Mouse (Mus musculus) hindbrain, embryonic 15.5 days (tissue): Measurements from ENCODE around the gene Rpsa. TPM values are rescaled to one million over a fixed set of nuclear protein-coding genes. Genes with fewer than 3 reads are reported as not detected.

Experiments
- ATAC-seq: fragments of 200-750 bp; cut with Nextera tagmentation; 2 replicates; pipeline ENCODE4 v1.8.0; 2017; ENCODE audit warnings: low read depth, moderate number of reproducible peaks, moderate TSS enrichment; ENCODE audit not compliant: low FRiP score
- H3K27ac ChIP-seq: fragments of 300-500 bp; sonication (generic); replicated peaks from 2 replicates; pipeline ENCODE4 v1.5.1; 2015; ENCODE audit warnings: mild to moderate bottlenecking, inconsistent platforms
- H3K27me3 ChIP-seq: fragments of 300-500 bp; sonication (generic); 2 replicates; pipeline ENCODE4 v1.6.1; 2015; ENCODE audit warnings: control low read depth, inconsistent platforms
- H3K36me3 ChIP-seq: fragments of 300-500 bp; sonication (generic); 2 replicates; pipeline ENCODE4 v1.6.1; 2015; ENCODE audit warnings: control low read depth, inconsistent platforms
- H3K4me1 ChIP-seq: fragments of 300-500 bp; sonication (generic); replicated peaks from 2 replicates; pipeline ENCODE4 v1.6.1; 2015; ENCODE audit warnings: control low read depth, inconsistent platforms
- H3K4me2 ChIP-seq: fragments of 300-500 bp; sonication (generic); 2 replicates; pipeline ENCODE4 v1.6.1; 2015; ENCODE audit warnings: moderate library complexity, mild to moderate bottlenecking, inconsistent platforms
- H3K4me3 ChIP-seq: fragments of 300-500 bp; sonication (generic); 2 replicates; pipeline ENCODE4 v1.5.1; 2015; ENCODE audit warnings: mild to moderate bottlenecking, inconsistent platforms
- H3K9ac ChIP-seq: fragments of 300-500 bp; sonication (generic); 2 replicates; pipeline ENCODE4 v1.6.1; 2015; ENCODE audit warnings: inconsistent platforms
- H3K9me3 ChIP-seq: fragments of 300-500 bp; sonication (generic); 2 replicates; pipeline ENCODE4 v1.6.1; 2016; ENCODE audit warnings: control low read depth, inconsistent platforms
- WGBS: fragments of 180-500 bp; shearing (Covaris S2); methylation state at CpG from one replicate; pipeline ENCODE4 v1.1.7; 2015; 5-methylcytosine and 5-hydroxymethylcytosine counted together
- polyA plus RNA-seq: library from polyadenylated mRNA; unstranded; fragments of >200 nt; fragmentation: Nextera tagmentation; extraction: Ambion mirVana; gene quantifications from 2 replicates; pipeline ENCODE4 v1.2.1, GENCODE M21; 2015

The Rpsa gene
- polyA plus RNA-seq, 1 experiment from 2014 or later: 927 TPM

GRCm38 (mm10) chr9:120140652-120141051, 13.2 kb downstream of the Rpsa start:
- Histone ChIP-seq H3K36me3 (no peaks in the 10 kb centered on the region), H3K9me3 (no peaks in the 10 kb centered on the region), H3K9ac (no peak overlapping the region), H3K4me3 (no peak overlapping the region), H3K4me1 (no peaks in the 10 kb centered on the region), H3K27me3 (no peaks in the 10 kb centered on the region; the same call in 1 of the 2 replicates), H3K4me2 (no peak overlapping the region), H3K27ac (no peak overlapping the region)
- WGBS: 6% methylated on average over 4 of the region's 4 CpGs
- peak; percentile 84 for ATAC-seq

- no peak for ATAC-seq
- WGBS: 86% methylated on average over 13 of the region's 13 CpGs
- Histone ChIP-seq H3K9ac (no peak overlapping the region), H3K4me1 (no peaks in the 10 kb centered on the region), H3K9me3 (no peaks in the 10 kb centered on the region), H3K36me3 (no peaks in the 10 kb centered on the region), H3K4me2 (no peak overlapping the region), H3K27me3 (no peaks in the 10 kb centered on the region; the same call in 1 of the 2 replicates), H3K27ac (no peak overlapping the region), H3K4me3 (no peak overlapping the region)
Measured at GRCm38 (mm10) chr9:120144474-120144873, 17.0 kb downstream of the Rpsa start.

GRCm38 (mm10) chr9:120149222-120149828, 21.8 kb downstream of the Rpsa start, which contains the start of gene Mobp:
Gene Mobp (plus strand): TSS chr9:120149707.
- WGBS: 25% methylated on average over 11 of the region's 11 CpGs
- Histone ChIP-seq H3K27me3 (no peaks in the 10 kb centered on the region), H3K9ac (no peak within 1 kb of the TSS), H3K4me1 (no peaks in the 10 kb centered on the region), H3K9me3 (no peaks in the 10 kb centered on the region), H3K4me2 (no peak within 1 kb of the TSS), H3K27ac (no peak within 1 kb of the TSS), H3K36me3 (no peaks in the 10 kb centered on the region), H3K4me3 (no peak within 1 kb of the TSS)
- no peak for ATAC-seq

DNA sequence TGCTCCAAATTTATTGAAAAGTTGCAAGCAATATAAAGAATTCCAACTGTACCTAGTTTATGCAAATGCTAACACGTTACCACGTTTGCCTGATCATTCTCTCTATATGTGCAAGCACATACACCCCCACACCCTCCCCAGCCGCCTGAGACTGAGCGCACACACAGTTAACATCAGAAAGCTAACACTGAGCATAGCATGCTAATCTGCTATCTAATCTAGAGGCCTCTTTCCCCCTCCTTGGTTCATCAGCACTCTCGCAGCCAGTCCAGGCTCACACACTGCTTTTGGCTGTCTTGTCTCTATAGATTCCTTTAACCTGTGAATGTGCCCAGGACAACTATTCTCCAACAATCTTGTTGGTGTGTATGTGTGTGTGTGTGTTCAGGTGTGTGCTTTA, 23.7 kb downstream of the Rpsa start:
- Histone ChIP-seq H3K4me3 (no peak overlapping the region), H3K27me3 (no peaks in the 10 kb centered on the region), H3K9me3 (no peaks in the 10 kb centered on the region), H3K4me1 (no peaks in the 10 kb centered on the region), H3K9ac (no peak overlapping the region), H3K36me3 (no peaks in the 10 kb centered on the region), H3K27ac (no peak overlapping the region), H3K4me2 (no peak overlapping the region)
- no peak for ATAC-seq
- 76% methylated on average over 5 of the region's 5 CpGs for WGBS

GRCm38 (mm10) chr9:120151906-120152399, 24.5 kb downstream of the Rpsa start:
- Histone ChIP-seq H3K4me3 (no peak overlapping the region), H3K27ac (no peak overlapping the region), H3K4me2 (no peak overlapping the region), H3K36me3 (no peaks in the 10 kb centered on the region), H3K27me3 (no peaks in the 10 kb centered on the region), H3K9me3 (no peaks in the 10 kb centered on the region), H3K4me1 (no peaks in the 10 kb centered on the region), H3K9ac (no peak overlapping the region)
- no peak for ATAC-seq
- WGBS: 78% methylated on average over 12 of the region's 12 CpGs

- WGBS: 45% methylated on average over 4 of the region's 4 CpGs
Measured at GRCm38 (mm10) chr9:120158047-120158446, 30.6 kb downstream of the Rpsa start.

GRCm38 (mm10) chr9:120163862-120164261, 36.4 kb downstream of the Rpsa start:
- Histone ChIP-seq H3K27me3 (no peaks in the 10 kb centered on the region), H3K9me3 (no peaks in the 10 kb centered on the region), H3K27ac (no peak overlapping the region), H3K36me3 (no peaks in the 10 kb centered on the region), H3K4me1 (no peaks in the 10 kb centered on the region), H3K4me2 (no peak overlapping the region), H3K9ac (no peak overlapping the region), H3K4me3 (no peak overlapping the region)
- no peak for ATAC-seq
- 88% methylated on average over 16 of the region's 16 CpGs for WGBS

More at GRCm38 (mm10) chr9:120158047-120158446, 30.6 kb downstream of the Rpsa start:
- Histone ChIP-seq H3K9ac (no peak overlapping the region), H3K36me3 (no peaks in the 10 kb centered on the region), H3K27me3 (no peaks in the 10 kb centered on the region), H3K4me3 (no peak overlapping the region), H3K4me1 (peaks cover 7% of the 10 kb centered on the region; the same call in 1 of the 2 replicates), H3K4me2 (no peak overlapping the region), H3K27ac (no peak overlapping the region), H3K9me3 (no peaks in the 10 kb centered on the region)
- ATAC-seq: no peak

DNA sequence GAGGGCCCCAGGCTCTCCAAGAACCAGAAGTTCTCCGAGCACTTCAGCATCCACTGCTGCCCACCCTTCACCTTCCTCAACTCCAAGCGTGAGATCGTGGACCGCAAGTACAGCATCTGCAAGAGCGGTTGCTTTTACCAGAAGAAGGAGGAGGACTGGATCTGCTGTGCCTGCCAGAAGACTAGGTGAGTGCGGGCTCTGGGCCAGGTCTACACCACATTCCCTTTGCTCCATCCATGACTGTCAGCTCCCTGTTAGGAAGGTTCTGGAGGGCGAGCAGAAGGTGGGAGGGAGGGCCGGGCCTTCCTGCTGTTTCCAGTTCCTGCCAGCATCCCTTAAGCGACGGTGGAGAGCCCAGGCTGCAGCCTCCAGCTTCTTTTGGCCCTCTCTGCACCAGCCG, 40.3 kb downstream of the Rpsa start:
- H3K27me3 ChIP-seq: no peaks in the 10 kb centered on the region
- WGBS: 72% methylated on average over 11 of the region's 11 CpGs

DNA sequence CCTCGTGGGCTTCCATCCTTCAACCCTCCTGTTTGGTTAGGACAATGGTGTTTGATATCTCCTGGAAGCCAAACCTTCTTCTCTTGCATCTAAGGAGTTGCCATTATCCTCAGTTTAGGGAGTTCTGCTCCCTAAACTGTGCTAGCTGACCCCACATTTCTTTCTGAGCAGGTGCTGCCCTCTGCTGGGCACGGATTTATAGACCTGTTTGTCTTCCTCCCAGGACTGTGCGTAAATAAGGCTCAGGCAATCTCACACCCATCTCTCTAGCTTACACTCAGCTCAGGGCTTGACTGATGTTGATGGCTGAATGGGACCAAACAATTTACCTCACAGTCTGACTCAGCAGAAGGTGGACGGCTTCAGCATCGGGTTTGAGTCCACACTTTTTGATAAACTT, 43.8 kb downstream of the Rpsa start:
- no peaks in the 10 kb centered on the region for H3K27me3 ChIP-seq
- WGBS: 37% methylated on average over 5 of the region's 5 CpGs
- H3K36me3 ChIP-seq: no peaks in the 10 kb centered on the region
- no peak overlapping the region for H3K9ac ChIP-seq
- H3K4me2 ChIP-seq: no peak overlapping the region
- H3K4me3 ChIP-seq: no peak overlapping the region
- no peaks in the 10 kb centered on the region for H3K9me3 ChIP-seq
- H3K4me1 ChIP-seq: no peaks in the 10 kb centered on the region
- no peak for ATAC-seq
- H3K27ac ChIP-seq: no peak overlapping the region

More for the DNA sequence above, 40.3 kb downstream of the Rpsa start:
- Histone ChIP-seq H3K4me3 (no peak overlapping the region), H3K9me3 (no peaks in the 10 kb centered on the region), H3K4me2 (no peak overlapping the region), H3K36me3 (no peaks in the 10 kb centered on the region), H3K9ac (no peak overlapping the region), H3K4me1 (no peaks in the 10 kb centered on the region), H3K27ac (no peak overlapping the region)
- no peak for ATAC-seq

- Histone ChIP-seq H3K9me3 (no peaks in the 10 kb centered on the region), H3K4me3 (no peak overlapping the region), H3K27me3 (no peaks in the 10 kb centered on the region), H3K36me3 (no peaks in the 10 kb centered on the region), H3K4me1 (no peaks in the 10 kb centered on the region), H3K9ac (no peak overlapping the region), H3K4me2 (no peak overlapping the region), H3K27ac (no peak overlapping the region)
- no peak for ATAC-seq
- 78% methylated on average over 18 of the region's 18 CpGs for WGBS
Measured at GRCm38 (mm10) chr9:120174436-120175137, 47.1 kb downstream of the Rpsa start.

DNA sequence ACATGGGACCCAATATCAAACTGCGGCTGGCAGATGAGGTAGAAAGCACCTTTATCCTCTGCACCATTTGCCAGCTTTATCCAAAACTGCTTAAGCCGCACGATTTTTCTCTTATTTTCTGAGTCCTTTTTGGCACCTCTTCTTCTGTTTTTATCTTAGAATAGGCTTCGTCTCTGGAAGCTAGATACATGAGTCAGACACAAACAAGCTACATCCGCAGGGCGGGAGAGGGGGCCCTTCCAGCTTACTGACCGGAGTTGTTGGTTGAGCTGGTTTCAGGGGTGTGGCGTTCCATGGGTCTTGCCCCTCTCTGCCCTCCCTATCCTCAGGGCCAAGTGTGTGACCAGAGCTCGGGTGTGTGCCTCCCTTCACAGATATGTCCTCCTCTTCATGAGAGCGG, 51.3 kb downstream of the Rpsa start:
- Histone ChIP-seq H3K27me3 (no peaks in the 10 kb centered on the region), H3K4me3 (no peak overlapping the region), H3K27ac (no peak overlapping the region), H3K9me3 (no peaks in the 10 kb centered on the region), H3K36me3 (no peaks in the 10 kb centered on the region), H3K9ac (no peak overlapping the region), H3K4me2 (no peak overlapping the region), H3K4me1 (no peaks in the 10 kb centered on the region)
- WGBS: 93% methylated on average over 10 of the region's 10 CpGs
- ATAC-seq: no peak
